Mouse (Mus musculus): ENCODE data around the gene Sgca. TPM values are rescaled to one million over a fixed set of nuclear protein-coding genes. Genes with fewer than 3 reads are reported as not detected.

The Sgca gene
- polyA plus RNA-seq, 1 experiment, result 303 TPM

DNA sequence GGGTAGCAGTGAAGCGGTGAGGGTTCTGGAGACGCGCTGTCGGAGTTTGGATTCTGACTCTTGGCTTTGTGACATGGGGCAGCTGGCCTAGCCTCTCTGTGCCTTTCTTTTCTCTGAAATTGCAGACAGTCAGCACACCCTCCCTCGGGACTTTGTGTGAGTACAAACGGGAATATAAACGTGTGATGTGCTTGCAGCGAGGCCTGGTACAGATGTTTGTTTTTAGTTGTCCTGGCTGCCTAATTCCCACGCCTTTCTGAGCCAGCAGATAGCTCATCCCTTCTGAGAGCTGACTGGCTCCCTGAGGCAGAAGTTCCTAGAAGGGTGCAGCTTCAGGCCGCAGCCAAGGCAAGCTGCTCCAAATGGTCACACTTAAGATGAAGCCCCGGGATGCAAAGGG, 49.7 kb downstream of the Sgca start:
- TF ChIP-seq POLR2AphosphoS2 (IDR thresholded peaks at IDR 0.05; ENCODE audit: insufficient read length, low read depth) (no peak), E2F4 (IDR thresholded peaks at IDR 0.05; ENCODE audit: insufficient read depth) (no peak), REST (IDR thresholded peaks at IDR 0.05; ENCODE audit: insufficient read depth, insufficient read length) (no peak), TCF3 (IDR thresholded peaks at IDR 0.05; ENCODE audit: insufficient read length, low read depth) (no peak), TCF12 (IDR thresholded peaks at IDR 0.05; ENCODE audit: insufficient read depth, poor library complexity, severe bottlenecking) (no peak), CEBPB (IDR thresholded peaks at IDR 0.05; ENCODE audit: insufficient read depth, poor library complexity, severe bottlenecking) (no peak), USF1 (IDR thresholded peaks at IDR 0.05; ENCODE audit: low read depth) (no peak)
- Histone ChIP-seq H3K79me2 (ENCODE audit: control insufficient read depth, insufficient read depth) (no peaks in the 10 kb centered on the region), H3ac (ENCODE audit: control insufficient read depth, insufficient read length) (no peak overlapping the region)

DNA sequence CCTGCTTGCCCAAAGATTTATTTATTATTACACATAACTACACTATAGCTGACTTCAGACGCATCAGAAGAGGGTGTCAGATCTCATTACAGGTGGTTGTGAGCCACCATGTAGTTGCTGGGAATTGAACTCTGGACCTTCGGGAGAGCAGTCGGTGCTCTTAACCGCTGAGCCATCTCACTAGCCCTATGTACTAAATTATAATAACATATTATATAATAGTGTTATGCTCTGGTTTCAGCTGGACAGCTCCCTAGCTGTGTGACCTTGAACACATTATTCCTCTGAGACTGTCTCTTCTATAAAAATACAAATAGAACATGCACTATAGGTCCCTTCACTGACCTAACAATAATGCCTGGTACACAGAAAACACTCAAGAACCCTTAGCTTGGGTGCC, 51.1 kb downstream of the Sgca start:
- Histone ChIP-seq H3K27me3 (ENCODE audit: control insufficient read depth, insufficient read depth, insufficient read length) (no peaks in the 10 kb centered on the region), H3ac (ENCODE audit: control insufficient read depth, insufficient read length) (no peak overlapping the region)
- no peak for TF ChIP-seq MYOG (IDR thresholded peaks at IDR 0.05; ENCODE audit: control insufficient read depth in 1 of 3, insufficient read depth in 1 of 3, insufficient read length in 2 of 3, low read depth in 2 of 3)
- TF ChIP-seq MYOD1 (IDR thresholded peaks at IDR 0.05; ENCODE audit: control insufficient read depth in 1 of 3, insufficient read length in 2 of 3, low read depth in 2 of 3), result no peak
- no peak for TF ChIP-seq REST (IDR thresholded peaks at IDR 0.05; ENCODE audit: insufficient read depth, insufficient read length)
- TF ChIP-seq MAX (IDR thresholded peaks at IDR 0.05; ENCODE audit: low read depth), result no peak
- no peak for TF ChIP-seq CEBPB (IDR thresholded peaks at IDR 0.05; ENCODE audit: insufficient read depth, poor library complexity, severe bottlenecking)
- TF ChIP-seq POLR2AphosphoS2 (IDR thresholded peaks at IDR 0.05; ENCODE audit: insufficient read length, low read depth), result no peak
- no peak for TF ChIP-seq SRF (IDR thresholded peaks at IDR 0.05; ENCODE audit: control insufficient read depth, insufficient read length, low read depth)
- no peak for TF ChIP-seq POLR2A (IDR thresholded peaks at IDR 0.05; ENCODE audit: insufficient read length, low read depth)

More for the DNA sequence above, 49.7 kb downstream of the Sgca start:
- Histone ChIP-seq H3K4me2 (ENCODE audit: low read depth) (no peak overlapping the region), H3K27me3 (ENCODE audit: control insufficient read depth, insufficient read depth, insufficient read length) (no peaks in the 10 kb centered on the region), H3K4me3 (no peak overlapping the region), H3K36me3 (ENCODE audit: control insufficient read depth, insufficient read depth) (no peaks in the 10 kb centered on the region)

DNA sequence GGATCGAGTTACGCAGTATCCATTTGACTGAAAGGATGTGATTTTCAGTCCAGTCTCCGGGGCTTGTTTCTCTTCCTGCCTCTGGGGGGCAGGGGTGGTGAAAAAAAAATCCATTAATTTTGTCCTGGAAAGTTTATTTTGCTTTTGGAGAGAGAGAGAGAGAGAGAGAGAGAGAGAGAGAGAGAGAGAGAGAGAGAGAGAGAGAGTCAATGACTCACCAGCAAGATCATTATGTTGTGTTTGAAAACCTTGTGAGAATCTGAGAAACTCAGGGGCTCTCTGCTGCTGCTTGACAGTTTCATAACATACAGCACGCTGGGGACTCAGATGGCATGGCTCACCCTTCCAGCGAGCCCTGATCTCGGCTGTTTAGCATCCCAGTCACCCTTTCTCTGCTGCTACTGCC, 55.1 kb downstream of the Sgca start:
- H3K4me3 ChIP-seq, result no peak overlapping the region
- no peak overlapping the region for H3ac ChIP-seq (ENCODE audit: control insufficient read depth, insufficient read length)
- no peak for TF ChIP-seq POLR2A (IDR thresholded peaks at IDR 0.05; ENCODE audit: insufficient read length, low read depth)
- TF ChIP-seq TCF3 (IDR thresholded peaks at IDR 0.05; ENCODE audit: insufficient read length, low read depth), result no peak
- TF ChIP-seq MAX (IDR thresholded peaks at IDR 0.05; ENCODE audit: low read depth), result no peak
- TF ChIP-seq CEBPB (IDR thresholded peaks at IDR 0.05; ENCODE audit: insufficient read depth, poor library complexity, severe bottlenecking), result no peak
- TF ChIP-seq SRF (IDR thresholded peaks at IDR 0.05; ENCODE audit: control insufficient read depth, insufficient read length, low read depth), result no peak
- TF ChIP-seq MYOG (IDR thresholded peaks at IDR 0.05; ENCODE audit: control insufficient read depth in 1 of 3, insufficient read depth in 1 of 3, insufficient read length in 2 of 3, low read depth in 2 of 3), result no peak
- no peak for TF ChIP-seq MYOD1 (IDR thresholded peaks at IDR 0.05; ENCODE audit: control insufficient read depth in 1 of 3, insufficient read length in 2 of 3, low read depth in 2 of 3)
- no peak for TF ChIP-seq E2F4 (IDR thresholded peaks at IDR 0.05; ENCODE audit: insufficient read depth)
- no peaks in the 10 kb centered on the region for H3K79me2 ChIP-seq (ENCODE audit: control insufficient read depth, insufficient read depth)
- H3K36me3 ChIP-seq (ENCODE audit: control insufficient read depth, insufficient read depth), result no peaks in the 10 kb centered on the region
- H3K27me3 ChIP-seq (ENCODE audit: control insufficient read depth, insufficient read depth, insufficient read length), result no peaks in the 10 kb centered on the region
- H3K4me2 ChIP-seq (ENCODE audit: low read depth), result no peak overlapping the region

More for the DNA sequence above, 51.1 kb downstream of the Sgca start:
- Histone ChIP-seq H3K4me3 (no peak overlapping the region), H3K4me2 (ENCODE audit: low read depth) (no peak overlapping the region), H3K36me3 (ENCODE audit: control insufficient read depth, insufficient read depth) (no peaks in the 10 kb centered on the region), H3K79me2 (ENCODE audit: control insufficient read depth, insufficient read depth) (no peaks in the 10 kb centered on the region)

DNA sequence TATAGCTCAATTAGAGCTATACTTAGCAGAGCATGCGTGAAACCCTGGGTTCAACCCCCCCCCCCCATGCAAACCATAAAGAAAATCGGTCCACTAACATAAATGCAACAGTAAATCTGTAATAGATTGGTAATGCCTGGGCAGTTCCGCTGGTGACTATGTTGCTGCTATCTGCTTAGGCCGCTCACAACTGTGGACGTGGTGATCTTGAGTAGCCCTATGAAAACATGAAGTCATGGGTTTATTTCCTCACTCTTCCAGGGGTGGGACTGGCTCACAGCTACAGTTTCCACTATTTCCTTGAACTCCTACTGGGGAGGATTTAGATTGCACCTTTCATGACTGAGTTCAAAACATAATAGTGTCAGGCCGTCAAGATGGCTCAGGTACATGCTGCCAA, 58.4 kb downstream of the Sgca start:
- Histone ChIP-seq H3K4me3 (no peak overlapping the region), H3ac (ENCODE audit: control insufficient read depth, insufficient read length) (no peak overlapping the region), H3K79me2 (ENCODE audit: control insufficient read depth, insufficient read depth) (no peaks in the 10 kb centered on the region), H3K36me3 (ENCODE audit: control insufficient read depth, insufficient read depth) (no peaks in the 10 kb centered on the region), H3K27me3 (ENCODE audit: control insufficient read depth, insufficient read depth, insufficient read length) (no peaks in the 10 kb centered on the region), H3K4me2 (ENCODE audit: low read depth) (peak overlapping the region; percentile 63)
- no peak for TF ChIP-seq CEBPB (IDR thresholded peaks at IDR 0.05; ENCODE audit: insufficient read depth, poor library complexity, severe bottlenecking)

DNA sequence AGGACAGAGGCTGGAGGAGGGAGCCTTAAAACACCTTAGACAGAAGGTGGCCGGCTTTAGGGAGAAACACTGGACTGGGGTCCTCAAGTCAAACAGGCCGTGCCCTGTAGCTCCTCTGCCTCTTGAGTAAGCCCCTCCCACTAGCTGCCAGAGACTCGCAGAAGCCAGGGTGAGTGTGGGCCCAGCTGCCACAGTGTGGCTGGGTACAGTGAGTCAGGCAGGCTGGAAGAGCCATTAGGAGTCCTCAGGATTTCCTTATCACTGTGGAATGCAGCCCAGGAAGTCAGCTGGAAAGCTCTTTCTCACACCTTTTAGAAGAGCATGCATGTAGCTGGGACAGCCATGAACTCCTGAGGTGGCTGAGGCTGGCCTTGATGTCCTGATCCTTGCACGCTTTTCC, 59.6 kb downstream of the Sgca start:
- Histone ChIP-seq H3K4me3 (no peak overlapping the region), H3K4me2 (ENCODE audit: low read depth) (peak overlapping the region; percentile 82), H3K27me3 (ENCODE audit: control insufficient read depth, insufficient read depth, insufficient read length) (no peaks in the 10 kb centered on the region), H3K79me2 (ENCODE audit: control insufficient read depth, insufficient read depth) (no peaks in the 10 kb centered on the region), H3ac (ENCODE audit: control insufficient read depth, insufficient read length) (no peak overlapping the region), H3K36me3 (ENCODE audit: control insufficient read depth, insufficient read depth) (no peaks in the 10 kb centered on the region)
- TF ChIP-seq POLR2AphosphoS2 (IDR thresholded peaks at IDR 0.05; ENCODE audit: insufficient read length, low read depth) (no peak), CEBPB (IDR thresholded peaks at IDR 0.05; ENCODE audit: insufficient read depth, poor library complexity, severe bottlenecking) (no peak), E2F4 (IDR thresholded peaks at IDR 0.05; ENCODE audit: insufficient read depth) (no peak), SRF (IDR thresholded peaks at IDR 0.05; ENCODE audit: control insufficient read depth, insufficient read length, low read depth) (no peak), POLR2A (IDR thresholded peaks at IDR 0.05; ENCODE audit: insufficient read length, low read depth) (no peak), MYOG (IDR thresholded peaks at IDR 0.05; ENCODE audit: control insufficient read depth in 1 of 3, insufficient read depth in 1 of 3, insufficient read length in 2 of 3, low read depth in 2 of 3) (peak; percentile 6 to 79 (median 38)), TCF3 (IDR thresholded peaks at IDR 0.05; ENCODE audit: insufficient read length, low read depth) (no peak), USF1 (IDR thresholded peaks at IDR 0.05; ENCODE audit: low read depth) (no peak), MYOD1 (IDR thresholded peaks at IDR 0.05; ENCODE audit: control insufficient read depth in 1 of 3, insufficient read length in 2 of 3, low read depth in 2 of 3) (peak; percentile 1 to 81 (median 67)), REST (IDR thresholded peaks at IDR 0.05; ENCODE audit: insufficient read depth, insufficient read length) (no peak), MAX (IDR thresholded peaks at IDR 0.05; ENCODE audit: low read depth) (no peak), TCF12 (IDR thresholded peaks at IDR 0.05; ENCODE audit: insufficient read depth, poor library complexity, severe bottlenecking) (no peak)

Measured in myocyte (in vitro differentiated cells).